Mouse (Mus musculus) embryonic facial prominence, embryonic 12.5 days (tissue): ENCODE measurements around the gene Tlcd2. TPM values are rescaled to one million over a fixed set of nuclear protein-coding genes. Genes with fewer than 3 reads are reported as not detected.
A peak's percentile ranks its signal among the peaks of the same experiment; 100 is the strongest.

ENCODE experiments used
- ATAC-seq: fragments of 200-750 bp; cut with Nextera tagmentation; 2 replicates; pipeline ENCODE4 v1.8.0; 2017; ENCODE audit not compliant: insufficient number of reproducible peaks, insufficient read depth, low FRiP score, low TSS enrichment
- H3K27ac ChIP-seq: fragments of 300-500 bp; sonication (generic); 2 replicates; pipeline ENCODE4 v1.5.1; 2016; ENCODE audit warnings: mild to moderate bottlenecking
- H3K27me3 ChIP-seq: fragments of 300-500 bp; sonication (generic); 2 replicates; pipeline ENCODE4 v1.6.1; 2016; ENCODE audit warnings: mild to moderate bottlenecking, moderate library complexity
- H3K36me3 ChIP-seq: fragments of 300-500 bp; sonication (generic); 2 replicates; pipeline ENCODE4 v1.6.1; 2016; ENCODE audit warnings: mild to moderate bottlenecking
- H3K4me1 ChIP-seq: fragments of 300-500 bp; sonication (generic); 2 replicates; pipeline ENCODE4 v1.6.1; 2016
- H3K4me2 ChIP-seq: fragments of 300-500 bp; sonication (generic); replicated peaks from 2 replicates; pipeline ENCODE4 v1.6.1; 2016; ENCODE audit warnings: mild to moderate bottlenecking, moderate library complexity
- H3K4me3 ChIP-seq: fragments of 300-500 bp; sonication (generic); 2 replicates; pipeline ENCODE4 v1.5.1; 2016; ENCODE audit warnings: mild to moderate bottlenecking
- H3K9ac ChIP-seq: fragments of 300-500 bp; sonication (generic); 2 replicates; pipeline ENCODE4 v1.6.1; 2016; ENCODE audit warnings: mild to moderate bottlenecking, moderate library complexity
- H3K9me3 ChIP-seq: fragments of 300-500 bp; sonication (generic); 2 replicates; pipeline ENCODE4 v1.6.1; 2016; ENCODE audit warnings: mild to moderate bottlenecking, moderate library complexity
- WGBS: fragments of 180-500 bp; shearing (Covaris S2); methylation state at CpG from one replicate; pipeline ENCODE4 v1.1.7; 2016; 5-methylcytosine and 5-hydroxymethylcytosine counted together
- polyA plus RNA-seq: library from polyadenylated mRNA; unstranded; fragments of >200 nt; fragmentation: Nextera tagmentation; extraction: Ambion mirVana; gene quantifications from 2 replicates; pipeline ENCODE4 v1.2.1, GENCODE M21; 2016

Tlcd2 gene
- 26.6 and 28.7 TPM in 2 replicates for polyA plus RNA-seq

GRCm38 (mm10) chr11:75460844-75461742 lies at the start of gene Tlcd2:
Gene Tlcd2 (plus strand): TSS chr11:75461715.
- H3K4me2 ChIP-seq, result peak within 1 kb of the TSS; percentile 98
- peaks cover 33% of the 10 kb centered on the region for H3K4me1 ChIP-seq
- H3K4me3 ChIP-seq, result peak within 1 kb of the TSS; percentile 69
- ATAC-seq, result peak; percentile 95
- H3K27ac ChIP-seq, result peak within 1 kb of the TSS; percentile 95
- WGBS, result under 1% methylated on average over 46 of the region's 46 CpGs
- peak within 1 kb of the TSS; percentile 59 for H3K9ac ChIP-seq
- no peaks in the 10 kb centered on the region for H3K9me3 ChIP-seq
- no peaks in the 10 kb centered on the region for H3K27me3 ChIP-seq
- 0 out of 2 replicates have a peak, but pooled peaks cover 10% of the 10 kb centered on the region for H3K36me3 ChIP-seq

GRCm38 (mm10) chr11:75415096-75415495 lies 46.4 kb upstream of the Tlcd2 start:
- H3K9me3 ChIP-seq, result no peaks in the 10 kb centered on the region
- peaks cover 2% of the 10 kb centered on the region; the same call in 1 of the 2 replicates for H3K4me1 ChIP-seq
- no peak overlapping the region for H3K27ac ChIP-seq
- no peak overlapping the region for H3K9ac ChIP-seq
- H3K27me3 ChIP-seq, result no peaks in the 10 kb centered on the region
- H3K36me3 ChIP-seq, result peaks cover 58% of the 10 kb centered on the region
- H3K4me2 ChIP-seq, result no peak overlapping the region
- no peak for ATAC-seq
- no peak overlapping the region for H3K4me3 ChIP-seq
- WGBS, result 58% methylated on average over 7 of the region's 7 CpGs

GRCm38 (mm10) chr11:75415994-75416393 lies 45.5 kb upstream of the Tlcd2 start:
- Histone ChIP-seq H3K4me3 (no peak overlapping the region), H3K9ac (no peak overlapping the region), H3K27ac (no peak overlapping the region), H3K4me2 (no peak overlapping the region), H3K27me3 (no peaks in the 10 kb centered on the region), H3K36me3 (peaks cover 51% of the 10 kb centered on the region), H3K4me1 (peaks cover 11% of the 10 kb centered on the region), H3K9me3 (no peaks in the 10 kb centered on the region)
- 91% methylated on average over 13 of the region's 13 CpGs for WGBS
- no peak for ATAC-seq

GRCm38 (mm10) chr11:75420037-75420436 lies 41.5 kb upstream of the Tlcd2 start:
- H3K9ac ChIP-seq, result no peak overlapping the region
- 85% methylated on average over 7 of the region's 7 CpGs for WGBS

GRCm38 (mm10) chr11:75420810-75421374 lies 40.6 kb upstream of the Tlcd2 start:
- 0 out of 2 replicates have a peak, but pooled peaks have one; percentile 18 for ATAC-seq
- H3K36me3 ChIP-seq, result peaks cover 16% of the 10 kb centered on the region
- peaks cover 28% of the 10 kb centered on the region for H3K4me1 ChIP-seq
- 31% methylated on average over 5 of the region's 5 CpGs for WGBS
- H3K9me3 ChIP-seq, result no peaks in the 10 kb centered on the region
- no peaks in the 10 kb centered on the region for H3K27me3 ChIP-seq
- no peak overlapping the region for H3K9ac ChIP-seq
- peak overlapping the region; percentile 64 for H3K4me3 ChIP-seq
- H3K27ac ChIP-seq, result peak overlapping the region; percentile 83
- H3K4me2 ChIP-seq, result peak overlapping the region; percentile 83

More at GRCm38 (mm10) chr11:75420037-75420436, 41.5 kb upstream of the Tlcd2 start:
- peaks cover 28% of the 10 kb centered on the region for H3K4me1 ChIP-seq
- H3K4me3 ChIP-seq, result no peak overlapping the region
- no peaks in the 10 kb centered on the region for H3K9me3 ChIP-seq
- H3K36me3 ChIP-seq, result peaks cover 25% of the 10 kb centered on the region
- H3K27me3 ChIP-seq, result no peaks in the 10 kb centered on the region
- ATAC-seq, result no peak
- H3K4me2 ChIP-seq, result peak overlapping the region; percentile 83; the same call in 1 of the 2 replicates
- no peak overlapping the region for H3K27ac ChIP-seq

- Histone ChIP-seq H3K4me3 (peak overlapping the region; percentile 64), H3K4me1 (peaks cover 28% of the 10 kb centered on the region), H3K9me3 (no peaks in the 10 kb centered on the region), H3K4me2 (peak overlapping the region; percentile 83), H3K36me3 (peaks cover 10% of the 10 kb centered on the region), H3K9ac (peak overlapping the region; percentile 64), H3K27ac (peak overlapping the region; percentile 84), H3K27me3 (no peaks in the 10 kb centered on the region)
- WGBS, result 10% methylated on average over 6 of the region's 6 CpGs
- ATAC-seq, result peak; percentile 70; the same call in 1 of the 2 replicates
Measured at GRCm38 (mm10) chr11:75421375-75422012, 40.0 kb upstream of the Tlcd2 start.

- peak; percentile 39; the same call in 1 of the 2 replicates for ATAC-seq
- Histone ChIP-seq H3K36me3 (peaks cover 8% of the 10 kb centered on the region; the same call in 1 of the 2 replicates), H3K9me3 (no peaks in the 10 kb centered on the region), H3K9ac (peak within 1 kb of the TSS; percentile 64), H3K4me2 (peak within 1 kb of the TSS; percentile 83), H3K27me3 (no peaks in the 10 kb centered on the region), H3K4me3 (peak within 1 kb of the TSS; percentile 64), H3K27ac (peak within 1 kb of the TSS; percentile 84), H3K4me1 (peaks cover 28% of the 10 kb centered on the region)
- WGBS, result 15% methylated on average over 10 of the region's 10 CpGs
Measured at GRCm38 (mm10) chr11:75422013-75422792, 39.3 kb upstream of the Tlcd2 start, which contains the start of gene Serpinf1. Gene Serpinf1 (minus strand): TSS chr11:75422701.

- no peak for ATAC-seq
Measured at GRCm38 (mm10) chr11:75423091-75423490, 38.4 kb upstream of the Tlcd2 start.

GRCm38 (mm10) chr11:75424033-75424432 lies 37.5 kb upstream of the Tlcd2 start:
- no peak overlapping the region for H3K4me2 ChIP-seq
- no peak overlapping the region for H3K27ac ChIP-seq
- no peaks in the 10 kb centered on the region for H3K36me3 ChIP-seq
- H3K4me1 ChIP-seq, result peaks cover 28% of the 10 kb centered on the region
- H3K9me3 ChIP-seq, result no peaks in the 10 kb centered on the region
- no peak overlapping the region for H3K9ac ChIP-seq
- no peak overlapping the region for H3K4me3 ChIP-seq
- ATAC-seq, result no peak
- H3K27me3 ChIP-seq, result no peaks in the 10 kb centered on the region
- 94% methylated on average over 9 of the region's 9 CpGs for WGBS

More at GRCm38 (mm10) chr11:75423091-75423490, 38.4 kb upstream of the Tlcd2 start:
- 0 out of 2 replicates have a peak, but pooled peaks cover 1% of the 10 kb centered on the region for H3K36me3 ChIP-seq
- H3K4me3 ChIP-seq, result no peak overlapping the region
- H3K4me1 ChIP-seq, result peaks cover 28% of the 10 kb centered on the region
- no peaks in the 10 kb centered on the region for H3K27me3 ChIP-seq
- no peaks in the 10 kb centered on the region for H3K9me3 ChIP-seq
- no peak overlapping the region for H3K4me2 ChIP-seq
- H3K27ac ChIP-seq, result no peak overlapping the region
- 86% methylated on average over 3 of the region's 3 CpGs for WGBS
- no peak overlapping the region for H3K9ac ChIP-seq

GRCm38 (mm10) chr11:75424459-75424858 lies 37.1 kb upstream of the Tlcd2 start:
- WGBS, result 85% methylated on average over 3 of the region's 3 CpGs
- H3K4me1 ChIP-seq, result peaks cover 28% of the 10 kb centered on the region
- no peak overlapping the region for H3K4me3 ChIP-seq
- no peak overlapping the region for H3K9ac ChIP-seq
- no peak for ATAC-seq
- H3K9me3 ChIP-seq, result no peaks in the 10 kb centered on the region
- no peaks in the 10 kb centered on the region for H3K27me3 ChIP-seq
- no peak overlapping the region for H3K27ac ChIP-seq
- no peaks in the 10 kb centered on the region for H3K36me3 ChIP-seq
- no peak overlapping the region for H3K4me2 ChIP-seq
